Mouse (Mus musculus): Measurements from ENCODE around the gene Mmaa. TPM values are rescaled to one million over a fixed set of nuclear protein-coding genes. Genes with fewer than 3 reads are reported as not detected.

Gene Mmaa
- total RNA-seq, 4 experiments from 2014 or later = 23.9 to 36.8 (median 28.8) TPM

DNA sequence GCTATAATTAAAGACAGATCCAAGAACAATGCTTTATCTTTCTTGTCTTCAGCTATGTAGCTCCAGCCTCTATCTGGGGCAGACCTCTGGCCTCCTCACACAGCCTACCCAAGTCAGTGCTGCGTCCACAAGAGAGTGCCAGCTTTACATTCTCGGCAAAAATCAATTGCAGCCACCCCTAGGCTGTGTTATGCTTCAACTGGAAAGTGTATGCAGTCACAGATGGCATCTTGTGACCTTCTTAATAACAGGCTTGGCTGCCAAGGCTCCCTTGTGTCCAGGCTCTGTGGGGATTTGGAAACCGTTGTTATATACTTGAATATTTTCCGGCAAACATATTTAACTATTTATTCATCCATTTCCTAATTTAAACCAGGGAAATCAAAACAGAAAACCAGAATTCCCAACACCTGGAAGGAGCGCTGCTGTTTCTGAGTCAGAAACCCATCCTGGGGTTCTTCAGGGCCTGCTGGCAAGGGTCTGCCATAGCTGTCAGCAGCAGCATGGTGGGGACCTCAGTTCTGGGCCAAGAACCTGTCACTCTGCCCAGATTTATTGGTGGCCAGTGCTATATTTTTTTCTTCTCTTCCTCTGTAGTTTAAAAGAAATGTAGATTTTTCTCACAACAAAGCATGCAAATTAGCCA is 72.5 kb downstream of the Mmaa start:
- DNase-seq = no peak

Other genes starting within 250 kb of the Mmaa start
- gene 1700011L22Rik, start 46.4 kb downstream of the Mmaa start, total RNA-seq (2022) = under 1 TPM in 2 of 4 experiments, not detected in 2; 0.40 to 0.49 TPM
- gene Smad1, start 104.6 kb upstream of the Mmaa start, total RNA-seq (2022) = 10 to 100 TPM; 24.2 to 37.3 (median 28.3) TPM